Mouse (Mus musculus) forebrain, embryonic 13.5 days (tissue): Measurements from ENCODE around the gene Glis3. TPM values are rescaled to one million over a fixed set of nuclear protein-coding genes. Genes with fewer than 3 reads are reported as not detected.

ENCODE experiments used
- ATAC-seq: fragments of 200-750 bp; cut with Nextera tagmentation; 2 replicates; pipeline ENCODE4 v1.8.0; 2017
- H3K27ac ChIP-seq: fragments of 300-500 bp; sonication (generic); 2 replicates; pipeline ENCODE4 v1.5.1; 2015; ENCODE audit warnings: inconsistent platforms, mild to moderate bottlenecking, moderate library complexity
- H3K27me3 ChIP-seq: fragments of 300-500 bp; sonication (generic); 2 replicates; pipeline ENCODE4 v1.6.1; 2015; ENCODE audit warnings: mild to moderate bottlenecking, inconsistent platforms
- H3K36me3 ChIP-seq: fragments of 300-500 bp; sonication (generic); 2 replicates; pipeline ENCODE4 v1.6.1; 2015; ENCODE audit warnings: mild to moderate bottlenecking, inconsistent platforms; ENCODE audit not compliant: poor library complexity, severe bottlenecking
- H3K4me1 ChIP-seq: fragments of 300-500 bp; sonication (generic); 2 replicates; pipeline ENCODE4 v1.6.1; 2015; ENCODE audit warnings: inconsistent platforms
- H3K4me2 ChIP-seq: fragments of 300-500 bp; sonication (generic); 2 replicates; pipeline ENCODE4 v1.6.1; 2015; ENCODE audit warnings: inconsistent platforms, mild to moderate bottlenecking, moderate library complexity
- H3K4me3 ChIP-seq: fragments of 300-500 bp; sonication (generic); 2 replicates; pipeline ENCODE4 v1.5.1; 2015; ENCODE audit warnings: mild to moderate bottlenecking, inconsistent platforms
- H3K9ac ChIP-seq: fragments of 300-500 bp; sonication (generic); 2 replicates; pipeline ENCODE4 v1.6.1; 2015; ENCODE audit warnings: mild to moderate bottlenecking, inconsistent platforms
- H3K9me3 ChIP-seq: fragments of 300-500 bp; sonication (generic); replicated peaks from 2 replicates; pipeline ENCODE4 v1.6.1; 2016; ENCODE audit warnings: inconsistent platforms
- WGBS: fragments of 180-500 bp; shearing (Covaris S2); methylation state at CpG from one replicate; pipeline ENCODE4 v1.1.7; 2015; 5-methylcytosine and 5-hydroxymethylcytosine counted together
- polyA plus RNA-seq: library from polyadenylated mRNA; unstranded; fragments of >200 nt; fragmentation: Nextera tagmentation; extraction: Ambion mirVana; gene quantifications from 2 replicates; pipeline ENCODE4 v1.2.1, GENCODE M21; 2015

Gene Glis3
- polyA plus RNA-seq, 1 experiment from 2014 or later = 1.3 TPM

- peak overlapping the region; percentile 8; the same call in 1 of the 2 replicates for H3K27ac ChIP-seq
- H3K4me2 ChIP-seq = peak overlapping the region; percentile 24; the same call in 1 of the 2 replicates
- peaks cover 39% of the 10 kb centered on the region for H3K4me1 ChIP-seq
- peak; percentile 79 for ATAC-seq
- H3K9ac ChIP-seq = no peak overlapping the region
- H3K36me3 ChIP-seq = no peaks in the 10 kb centered on the region
- 9% methylated on average over 11 of the region's 11 CpGs for WGBS
- H3K27me3 ChIP-seq = peaks cover 51% of the 10 kb centered on the region
- H3K9me3 ChIP-seq = no peaks in the 10 kb centered on the region
- H3K4me3 ChIP-seq = no peak overlapping the region
Observed at GRCm38 (mm10) chr19:28333007-28333766, 346.7 kb downstream of the Glis3 start.

- peaks cover 54% of the 10 kb centered on the region for H3K27me3 ChIP-seq
- 39% methylated on average over 16 of the region's 16 CpGs for WGBS
- no peak overlapping the region for H3K4me3 ChIP-seq
- H3K9me3 ChIP-seq = no peaks in the 10 kb centered on the region
- no peak overlapping the region for H3K4me2 ChIP-seq
- ATAC-seq = no peak
- no peak overlapping the region for H3K9ac ChIP-seq
- H3K36me3 ChIP-seq = no peaks in the 10 kb centered on the region
- peaks cover 18% of the 10 kb centered on the region for H3K4me1 ChIP-seq
- H3K27ac ChIP-seq = no peak overlapping the region
Observed at GRCm38 (mm10) chr19:28328444-28329110, 351.3 kb downstream of the Glis3 start.

- Histone ChIP-seq H3K27me3 (peaks cover 50% of the 10 kb centered on the region), H3K4me1 (peaks cover 8% of the 10 kb centered on the region), H3K4me3 (no peak overlapping the region), H3K27ac (no peak overlapping the region), H3K36me3 (no peaks in the 10 kb centered on the region), H3K9me3 (no peaks in the 10 kb centered on the region), H3K4me2 (no peak overlapping the region), H3K9ac (no peak overlapping the region)
- 100% methylated on average over 5 of the region's 5 CpGs for WGBS
- no peak for ATAC-seq
Observed at GRCm38 (mm10) chr19:28327536-28327935, 352.3 kb downstream of the Glis3 start.

DNA sequence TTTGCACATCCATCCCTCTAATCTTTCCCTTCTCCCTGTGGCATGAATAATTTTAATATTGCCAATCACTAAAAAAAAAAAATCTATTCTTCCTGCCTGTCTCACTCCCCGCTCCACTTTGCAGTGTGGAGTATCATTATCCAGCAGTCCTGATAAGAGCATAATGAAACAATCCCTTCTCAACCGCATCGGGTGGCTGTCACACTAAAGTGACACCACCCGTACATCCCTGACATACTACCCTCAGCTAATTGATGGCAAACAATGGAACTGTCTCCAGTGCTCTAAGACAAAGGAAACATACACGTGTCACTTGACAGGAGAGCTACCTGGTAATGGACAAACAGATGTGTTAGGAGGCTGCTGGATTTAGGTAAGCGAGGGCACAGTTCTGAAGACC is 373.8 kb downstream of the Glis3 start:
- Histone ChIP-seq H3K36me3 (no peaks in the 10 kb centered on the region), H3K9ac (no peak overlapping the region), H3K27ac (peak overlapping the region; percentile 44), H3K4me3 (no peak overlapping the region), H3K4me1 (peaks cover 29% of the 10 kb centered on the region), H3K9me3 (no peaks in the 10 kb centered on the region), H3K4me2 (no peak overlapping the region), H3K27me3 (0 out of 2 replicates have a peak, but pooled peaks cover 3% of the 10 kb centered on the region)
- no peak for ATAC-seq
- WGBS = 28% methylated on average over 6 of the region's 6 CpGs

GRCm38 (mm10) chr19:28305510-28305909 is 374.4 kb downstream of the Glis3 start:
- no peaks in the 10 kb centered on the region for H3K36me3 ChIP-seq
- H3K27ac ChIP-seq = peak overlapping the region; percentile 44
- H3K27me3 ChIP-seq = 0 out of 2 replicates have a peak, but pooled peaks cover 3% of the 10 kb centered on the region
- H3K4me1 ChIP-seq = peaks cover 29% of the 10 kb centered on the region
- H3K9ac ChIP-seq = no peak overlapping the region
- WGBS = 11% methylated on average over 4 of the region's 4 CpGs
- no peak overlapping the region for H3K4me3 ChIP-seq
- H3K9me3 ChIP-seq = no peaks in the 10 kb centered on the region
- no peak overlapping the region for H3K4me2 ChIP-seq
- ATAC-seq = 0 out of 2 replicates have a peak, but pooled peaks have one; percentile 57

DNA sequence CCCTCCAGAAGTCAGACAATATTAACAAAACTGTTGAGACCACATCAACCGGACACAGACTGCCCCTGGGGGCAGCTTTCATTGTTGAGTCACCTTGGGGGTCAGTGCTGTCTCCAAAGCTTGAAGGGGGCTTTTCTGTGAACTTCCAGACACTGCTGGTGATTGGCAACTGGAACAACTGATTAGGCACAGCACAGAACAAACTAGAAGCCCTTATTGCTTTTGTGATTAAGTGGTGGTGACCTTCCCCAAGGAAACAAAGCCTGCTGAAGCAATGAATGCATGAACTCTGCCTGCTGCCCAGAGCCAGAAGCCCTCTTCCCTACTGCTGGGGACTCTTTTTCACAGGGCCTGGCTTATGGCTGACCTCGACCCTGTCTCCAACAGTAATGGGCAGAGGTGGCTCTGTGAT is 377.0 kb downstream of the Glis3 start:
- WGBS = 13% methylated on average over 2 of the region's 2 CpGs

DNA sequence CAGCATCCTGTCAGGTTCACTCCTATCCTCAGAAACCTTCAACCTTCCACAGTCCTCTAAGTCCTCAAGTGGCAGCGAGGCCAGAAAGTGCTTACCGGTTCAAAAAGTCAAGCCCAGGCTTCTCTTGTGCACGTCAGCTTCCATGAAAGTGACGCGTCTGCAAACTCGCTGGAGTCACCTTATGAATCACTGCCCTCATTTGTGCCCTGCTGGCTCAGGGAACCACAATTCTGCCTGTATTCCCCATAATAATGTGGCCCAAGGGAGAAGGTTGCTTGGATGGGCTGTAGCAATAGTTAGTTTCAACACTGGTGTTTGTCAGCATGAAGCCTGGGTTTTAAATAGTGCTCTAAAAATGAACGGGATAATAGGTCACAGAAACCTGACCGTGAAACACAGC is 379.7 kb downstream of the Glis3 start:
- no peaks in the 10 kb centered on the region for H3K36me3 ChIP-seq
- H3K4me3 ChIP-seq = no peak overlapping the region
- no peak for ATAC-seq
- H3K27me3 ChIP-seq = no peaks in the 10 kb centered on the region
- no peak overlapping the region for H3K4me2 ChIP-seq
- peaks cover 23% of the 10 kb centered on the region for H3K4me1 ChIP-seq
- H3K9me3 ChIP-seq = no peaks in the 10 kb centered on the region
- H3K27ac ChIP-seq = no peak overlapping the region
- WGBS = 90% methylated on average over 8 of the region's 8 CpGs
- no peak overlapping the region for H3K9ac ChIP-seq

More for the DNA sequence above, 377.0 kb downstream of the Glis3 start:
- H3K4me3 ChIP-seq = no peak overlapping the region
- H3K36me3 ChIP-seq = no peaks in the 10 kb centered on the region
- no peak overlapping the region for H3K9ac ChIP-seq
- no peaks in the 10 kb centered on the region for H3K9me3 ChIP-seq
- ATAC-seq = no peak
- peaks cover 39% of the 10 kb centered on the region for H3K4me1 ChIP-seq
- no peak overlapping the region for H3K27ac ChIP-seq
- 0 out of 2 replicates have a peak, but pooled peaks cover 3% of the 10 kb centered on the region for H3K27me3 ChIP-seq
- H3K4me2 ChIP-seq = no peak overlapping the region

DNA sequence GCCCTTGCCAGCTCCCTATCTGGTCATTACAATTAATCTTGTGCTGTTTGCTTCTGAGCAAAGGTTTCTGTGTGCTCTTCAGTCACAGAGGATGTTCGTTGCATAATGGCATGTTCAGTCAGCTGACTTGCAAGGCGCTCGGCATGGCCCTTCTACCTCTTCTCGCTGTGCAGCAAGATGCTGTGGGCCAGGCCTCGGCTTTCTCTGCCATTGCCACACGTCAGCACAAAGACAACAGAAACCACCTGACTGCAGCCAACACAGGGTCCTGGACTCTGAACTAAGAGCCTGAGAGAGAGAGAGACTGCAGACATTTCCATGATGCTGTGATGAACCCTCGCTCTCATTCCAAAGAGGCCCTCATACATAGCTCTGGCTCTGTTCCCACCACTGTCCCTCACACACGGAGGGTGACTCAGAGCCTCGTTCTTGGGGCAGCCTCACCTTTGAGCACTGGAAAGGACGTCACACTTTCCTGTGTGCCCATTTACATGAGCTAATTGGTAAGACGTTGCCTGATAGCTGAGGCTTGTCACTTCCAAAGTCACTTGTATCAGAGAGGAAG is 380.6 kb downstream of the Glis3 start:
- Histone ChIP-seq H3K27ac (peak overlapping the region; percentile 51), H3K4me2 (no peak overlapping the region), H3K9ac (no peak overlapping the region), H3K9me3 (no peaks in the 10 kb centered on the region), H3K4me1 (peaks cover 20% of the 10 kb centered on the region), H3K36me3 (no peaks in the 10 kb centered on the region), H3K27me3 (no peaks in the 10 kb centered on the region), H3K4me3 (no peak overlapping the region)
- no peak for ATAC-seq
- 64% methylated on average over 11 of the region's 11 CpGs for WGBS

DNA sequence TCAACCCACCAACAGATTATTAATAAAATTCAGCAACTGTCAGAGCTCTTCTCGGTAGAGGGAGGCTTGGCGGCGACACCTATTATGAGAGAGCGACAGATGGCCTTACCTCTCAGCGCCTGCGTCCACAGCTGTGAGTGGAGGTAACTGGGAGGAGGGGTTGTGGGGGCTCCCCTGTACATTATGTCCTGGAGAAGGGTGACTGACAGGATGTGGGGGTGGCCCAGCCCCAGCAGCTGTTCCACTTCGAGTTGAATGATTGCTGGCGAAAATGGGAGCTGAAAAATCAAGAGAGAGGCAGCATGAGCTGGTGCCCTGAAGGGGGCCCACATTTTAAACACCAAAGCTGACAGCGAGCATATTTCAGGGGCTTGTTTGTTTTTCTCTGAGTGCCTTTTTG is 381.2 kb downstream of the Glis3 start:
- Histone ChIP-seq H3K9me3 (no peaks in the 10 kb centered on the region), H3K4me3 (no peak overlapping the region), H3K27ac (peak overlapping the region; percentile 51; the same call in 1 of the 2 replicates), H3K27me3 (no peaks in the 10 kb centered on the region), H3K4me2 (no peak overlapping the region), H3K4me1 (peaks cover 20% of the 10 kb centered on the region), H3K36me3 (no peaks in the 10 kb centered on the region), H3K9ac (no peak overlapping the region)
- 58% methylated on average over 9 of the region's 9 CpGs for WGBS
- peak; percentile 65 for ATAC-seq

DNA sequence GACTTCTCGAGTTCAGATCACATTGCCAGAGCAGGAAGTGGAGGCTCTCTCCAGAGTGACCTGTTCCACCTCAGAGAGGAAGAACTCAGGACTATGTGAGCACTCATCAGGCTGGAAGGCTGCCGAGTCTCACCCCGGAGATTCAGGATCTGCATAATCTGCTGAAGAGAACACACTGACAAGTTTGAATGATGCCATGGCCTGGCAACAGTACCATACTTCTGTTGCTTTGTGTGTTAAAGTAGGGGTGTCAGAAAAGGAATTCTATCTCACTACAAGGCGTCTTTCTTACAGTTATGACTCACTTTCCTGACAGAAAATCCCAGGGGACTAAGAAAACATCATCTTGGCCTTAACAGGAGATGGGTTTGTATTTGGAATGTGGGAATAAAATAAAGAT is 388.3 kb downstream of the Glis3 start:
- WGBS = 87% methylated on average over 4 of the region's 4 CpGs
- H3K4me1 ChIP-seq = no peaks in the 10 kb centered on the region
- H3K27me3 ChIP-seq = no peaks in the 10 kb centered on the region
- H3K36me3 ChIP-seq = no peaks in the 10 kb centered on the region
- H3K4me3 ChIP-seq = no peak overlapping the region
- no peak overlapping the region for H3K9ac ChIP-seq
- no peak for ATAC-seq
- no peak overlapping the region for H3K27ac ChIP-seq
- no peak overlapping the region for H3K4me2 ChIP-seq
- H3K9me3 ChIP-seq = no peaks in the 10 kb centered on the region

GRCm38 (mm10) chr19:28289457-28289856 is 390.4 kb downstream of the Glis3 start:
- WGBS = 58% methylated on average over 4 of the region's 4 CpGs
- Histone ChIP-seq H3K4me3 (no peak overlapping the region), H3K4me2 (no peak overlapping the region), H3K27ac (no peak overlapping the region), H3K4me1 (no peaks in the 10 kb centered on the region), H3K9me3 (no peaks in the 10 kb centered on the region), H3K27me3 (no peaks in the 10 kb centered on the region), H3K9ac (no peak overlapping the region), H3K36me3 (no peaks in the 10 kb centered on the region)
- no peak for ATAC-seq

DNA sequence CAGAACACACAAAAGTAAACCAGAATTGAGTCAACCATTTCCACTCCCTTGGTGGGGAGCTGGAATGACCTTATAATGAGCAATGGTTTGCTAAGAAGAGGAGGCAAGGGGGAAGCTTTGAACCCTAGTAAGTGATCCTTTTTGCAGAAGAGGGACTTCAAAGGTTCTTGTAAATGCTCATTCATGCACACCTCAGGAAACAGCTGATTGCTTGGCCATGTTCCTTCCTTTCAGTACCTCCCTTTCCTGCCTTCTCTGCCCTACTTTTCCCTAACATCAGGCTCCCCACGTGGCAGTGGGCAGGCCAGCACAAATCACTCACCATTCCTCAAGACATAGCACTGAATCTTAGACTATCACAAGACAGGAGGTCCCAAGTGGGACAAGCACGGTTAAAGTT is 392.4 kb downstream of the Glis3 start:
- Histone ChIP-seq H3K4me3 (no peak overlapping the region), H3K9ac (no peak overlapping the region), H3K9me3 (no peaks in the 10 kb centered on the region), H3K27ac (no peak overlapping the region), H3K36me3 (no peaks in the 10 kb centered on the region), H3K27me3 (no peaks in the 10 kb centered on the region), H3K4me1 (no peaks in the 10 kb centered on the region), H3K4me2 (no peak overlapping the region)
- WGBS = 63% methylated on average over 2 of the region's 2 CpGs
- no peak for ATAC-seq
